Mouse (Mus musculus) thymus, adult 2 months (tissue): ENCODE results near the gene Slc39a11. TPM values are rescaled to one million over a fixed set of nuclear protein-coding genes. Genes with fewer than 3 reads are reported as not detected.

Experiments used
- DNase-seq: peaks from one replicate; pipeline ENCODE4 v3.0.0; 2021
- H3K27ac ChIP-seq: fragments of 200-500 bp; 2 replicates; pipeline ENCODE4 v1.5.1; 2012; ENCODE audit warnings: low read length, control low read depth; ENCODE audit not compliant: control insufficient read depth, insufficient read depth
- H3K27me3 ChIP-seq: fragments of 200-500 bp; 2 replicates; pipeline ENCODE4 v1.6.1; 2012; ENCODE audit warnings: mild to moderate bottlenecking, low read length, moderate library complexity, mixed read lengths; ENCODE audit not compliant: control insufficient read depth, insufficient read depth
- H3K36me3 ChIP-seq: fragments of 200-500 bp; 2 replicates; pipeline ENCODE4 v1.6.1; 2012; ENCODE audit warnings: mild to moderate bottlenecking, low read length, moderate library complexity; ENCODE audit not compliant: control insufficient read depth, insufficient read depth
- H3K4me1 ChIP-seq: fragments of 200-500 bp; replicated peaks from 2 replicates; pipeline ENCODE4 v1.6.1; 2012; ENCODE audit warnings: low read length; ENCODE audit not compliant: control insufficient read depth, insufficient read depth
- H3K4me3 ChIP-seq: fragments of 200-500 bp; 2 replicates; pipeline ENCODE4 v1.5.1; 2012; ENCODE audit warnings: mild to moderate bottlenecking, low read length, control low read depth, moderate library complexity; ENCODE audit not compliant: control insufficient read depth, insufficient read depth
- CTCF ChIP-seq: fragments of 200-500 bp; IDR thresholded peaks from 2 replicates; pipeline ENCODE4 v1.5.1; 2012; ENCODE audit warnings: mild to moderate bottlenecking, control low read depth, low read length, moderate library complexity, borderline replicate concordance; ENCODE audit not compliant: control insufficient read depth, poor library complexity, insufficient read depth; ENCODE audit errors: extremely low read depth
- POLR2A ChIP-seq: fragments of 200-500 bp; IDR thresholded peaks from 2 replicates; pipeline ENCODE4 v1.6.1; 2012; ENCODE audit warnings: mild to moderate bottlenecking, low read length, control low read depth, moderate library complexity; ENCODE audit not compliant: control insufficient read depth, poor library complexity, insufficient read depth; ENCODE audit errors: extremely low read depth
- WGBS: fragments of 180-500 bp; shearing (Covaris S2); methylation state at CpG from one replicate; pipeline ENCODE4 v1.1.7; 2018; 5-methylcytosine and 5-hydroxymethylcytosine counted together
- polyA plus RNA-seq: library from polyadenylated mRNA; depleted of rRNA; stranded (reverse); fragments of >200 nt; gene quantifications from 2 replicates; pipeline ENCODE4 v1.2.3, GENCODE M21; 2012

The Slc39a11 gene
- polyA plus RNA-seq, 1 experiment, result 18.0 TPM

GRCm38 (mm10) chr11:113669711-113670110 is 19.8 kb upstream of the Slc39a11 start:
- DNase-seq, result no peak
- WGBS, result 90% methylated on average over 4 of the region's 4 CpGs
- H3K27ac ChIP-seq, result no peak overlapping the region
- no peaks in the 10 kb centered on the region for H3K27me3 ChIP-seq
- TF ChIP-seq CTCF (no peak), POLR2A (no peak)
- peaks cover 36% of the 10 kb centered on the region for H3K36me3 ChIP-seq
- peaks cover 4% of the 10 kb centered on the region for H3K4me1 ChIP-seq
- no peak overlapping the region for H3K4me3 ChIP-seq

- no peaks in the 10 kb centered on the region for H3K27me3 ChIP-seq
- peaks cover 4% of the 10 kb centered on the region for H3K4me1 ChIP-seq
- no peak overlapping the region for H3K27ac ChIP-seq
- DNase-seq, result no peak
- H3K4me3 ChIP-seq, result no peak overlapping the region
- peaks cover 33% of the 10 kb centered on the region for H3K36me3 ChIP-seq
- 91% methylated on average over 5 of the region's 5 CpGs for WGBS
- no peak for TF ChIP-seq POLR2A
- TF ChIP-seq CTCF, result no peak
Observed at GRCm38 (mm10) chr11:113668857-113669256, 19.0 kb upstream of the Slc39a11 start.

- peaks cover 32% of the 10 kb centered on the region for H3K36me3 ChIP-seq
- DNase-seq, result no peak
- no peak overlapping the region for H3K4me3 ChIP-seq
- TF ChIP-seq POLR2A, result no peak
- TF ChIP-seq CTCF, result no peak
- no peak overlapping the region for H3K27ac ChIP-seq
- peaks cover 4% of the 10 kb centered on the region for H3K4me1 ChIP-seq
- no peaks in the 10 kb centered on the region for H3K27me3 ChIP-seq
- 87% methylated on average over 4 of the region's 4 CpGs for WGBS
Observed at GRCm38 (mm10) chr11:113667704-113668103, 17.8 kb upstream of the Slc39a11 start.

GRCm38 (mm10) chr11:113667122-113667521 is 17.2 kb upstream of the Slc39a11 start:
- H3K27me3 ChIP-seq, result no peaks in the 10 kb centered on the region
- H3K4me1 ChIP-seq, result peaks cover 4% of the 10 kb centered on the region
- TF ChIP-seq CTCF, result no peak
- TF ChIP-seq POLR2A, result no peak
- no peak overlapping the region for H3K4me3 ChIP-seq
- no peak for DNase-seq
- H3K36me3 ChIP-seq, result peaks cover 32% of the 10 kb centered on the region
- H3K27ac ChIP-seq, result no peak overlapping the region
- WGBS, result 98% methylated on average over 2 of the region's 2 CpGs

- H3K4me1 ChIP-seq, result peaks cover 4% of the 10 kb centered on the region
- no peak overlapping the region for H3K4me3 ChIP-seq
- WGBS, result 40% methylated on average over 10 of the region's 10 CpGs
- no peak for TF ChIP-seq POLR2A
- TF ChIP-seq CTCF, result no peak
- H3K27me3 ChIP-seq, result no peaks in the 10 kb centered on the region
- no peak overlapping the region for H3K27ac ChIP-seq
- peak; percentile 46 for DNase-seq
- peaks cover 36% of the 10 kb centered on the region for H3K36me3 ChIP-seq
Observed at GRCm38 (mm10) chr11:113666648-113667047, 16.8 kb upstream of the Slc39a11 start.

GRCm38 (mm10) chr11:113666205-113666604 is 16.3 kb upstream of the Slc39a11 start:
- no peak for DNase-seq
- Histone ChIP-seq H3K36me3 (peaks cover 37% of the 10 kb centered on the region), H3K27me3 (no peaks in the 10 kb centered on the region), H3K4me1 (peaks cover 4% of the 10 kb centered on the region), H3K4me3 (no peak overlapping the region), H3K27ac (no peak overlapping the region)
- no peak for TF ChIP-seq POLR2A
- TF ChIP-seq CTCF, result no peak
- WGBS, result 85% methylated on average over 6 of the region's 6 CpGs

GRCm38 (mm10) chr11:113664279-113664678 is 14.4 kb upstream of the Slc39a11 start:
- Histone ChIP-seq H3K27ac (no peak overlapping the region), H3K4me1 (peaks cover 4% of the 10 kb centered on the region), H3K36me3 (peaks cover 47% of the 10 kb centered on the region), H3K27me3 (no peaks in the 10 kb centered on the region), H3K4me3 (no peak overlapping the region)
- 94% methylated on average over 2 of the region's 2 CpGs for WGBS
- DNase-seq, result no peak
- TF ChIP-seq CTCF (no peak), POLR2A (no peak)
